Mouse (Mus musculus): Measurements from ENCODE around the gene Eif3k.
"Not testable (repeated sequence)": the region's sequence is repeated elsewhere in the genome, so short reads cannot be mapped to it uniquely, and the experiment has no call there.

The Eif3k gene

GRCm38 (mm10) chr7:28984452-28984851 lies 2.8 kb upstream of the Eif3k start:
- DNase-seq, result no peak

- DNase-seq, result no peak
Observed at GRCm38 (mm10) chr7:28983849-28984248, 2.2 kb upstream of the Eif3k start.

GRCm38 (mm10) chr7:28983141-28983564 lies 1.5 kb upstream of the Eif3k start:
- no peak for DNase-seq

- peak; percentile 52 for DNase-seq
Observed at GRCm38 (mm10) chr7:28982274-28983013, 780 bp upstream of the Eif3k start.

GRCm38 (mm10) chr7:28977556-28977955 lies 4.1 kb downstream of the Eif3k start:
- DNase-seq, result peak; percentile 6

GRCm38 (mm10) chr7:28973025-28973424 lies 8.6 kb downstream of the Eif3k start:
- peak; percentile 39 for DNase-seq

- peak; percentile 74 for DNase-seq
Observed at GRCm38 (mm10) chr7:28972542-28972985, 9.1 kb downstream of the Eif3k start.

- peak; percentile 26 for DNase-seq
Observed at GRCm38 (mm10) chr7:28971770-28972269, 9.8 kb downstream of the Eif3k start.

- DNase-seq, result no peak
Observed at GRCm38 (mm10) chr7:28971029-28971428, 10.6 kb downstream of the Eif3k start.

- DNase-seq, result no peak
Observed at GRCm38 (mm10) chr7:28969672-28970394, 11.8 kb downstream of the Eif3k start.

GRCm38 (mm10) chr7:28969271-28969670 lies 12.4 kb downstream of the Eif3k start:
- DNase-seq, result no peak

- not testable (repeated sequence) for DNase-seq
Observed at GRCm38 (mm10) chr7:28968120-28968519, 13.5 kb downstream of the Eif3k start.

- DNase-seq, result no peak
Observed at GRCm38 (mm10) chr7:28966751-28967505, 14.7 kb downstream of the Eif3k start.

GRCm38 (mm10) chr7:28966181-28966580 lies 15.5 kb downstream of the Eif3k start:
- no peak for DNase-seq

GRCm38 (mm10) chr7:28965346-28965840 lies 16.3 kb downstream of the Eif3k start:
- no peak for DNase-seq

GRCm38 (mm10) chr7:28963399-28963923 lies 18.2 kb downstream of the Eif3k start:
- peak; percentile 33 for DNase-seq

GRCm38 (mm10) chr7:28961927-28962670 lies 19.6 kb downstream of the Eif3k start, which contains the start of gene Actn4:
Gene Actn4 (minus strand): TSS chr7:28962340.
- DNase-seq, result peak; percentile 99

- peak; percentile 39 for DNase-seq
Observed at GRCm38 (mm10) chr7:28961584-28961926, 20.1 kb downstream of the Eif3k start.

GRCm38 (mm10) chr7:28960354-28961046 lies 21.2 kb downstream of the Eif3k start:
- DNase-seq, result peak; percentile 36

- no peak for DNase-seq
Observed at GRCm38 (mm10) chr7:28959505-28960045, 22.1 kb downstream of the Eif3k start.

GRCm38 (mm10) chr7:28958770-28959169 lies 22.9 kb downstream of the Eif3k start:
- no peak for DNase-seq
